Mouse (Mus musculus): ENCODE results near the gene Rom1. TPM values are rescaled to one million over a fixed set of nuclear protein-coding genes. Genes with fewer than 3 reads are reported as not detected.

Rom1 gene
- 0.74 TPM for polyA plus RNA-seq (2015; fragmentation: Illumina TruSeq; extraction: RNeasy Lipid Tissue Mini Kit (QIAGEN cat#74804); ENCODE audit: insufficient read depth, low read depth, low replicate concordance)

GRCm38 (mm10) chr19:8929224-8930088 lies at the start of gene Rom1, which contains the start of gene Eml3:
TSS of gene Rom1 (minus strand) at chr19:8929356.
TSS of gene Eml3 (plus strand) at chr19:8929552.

DNA sequence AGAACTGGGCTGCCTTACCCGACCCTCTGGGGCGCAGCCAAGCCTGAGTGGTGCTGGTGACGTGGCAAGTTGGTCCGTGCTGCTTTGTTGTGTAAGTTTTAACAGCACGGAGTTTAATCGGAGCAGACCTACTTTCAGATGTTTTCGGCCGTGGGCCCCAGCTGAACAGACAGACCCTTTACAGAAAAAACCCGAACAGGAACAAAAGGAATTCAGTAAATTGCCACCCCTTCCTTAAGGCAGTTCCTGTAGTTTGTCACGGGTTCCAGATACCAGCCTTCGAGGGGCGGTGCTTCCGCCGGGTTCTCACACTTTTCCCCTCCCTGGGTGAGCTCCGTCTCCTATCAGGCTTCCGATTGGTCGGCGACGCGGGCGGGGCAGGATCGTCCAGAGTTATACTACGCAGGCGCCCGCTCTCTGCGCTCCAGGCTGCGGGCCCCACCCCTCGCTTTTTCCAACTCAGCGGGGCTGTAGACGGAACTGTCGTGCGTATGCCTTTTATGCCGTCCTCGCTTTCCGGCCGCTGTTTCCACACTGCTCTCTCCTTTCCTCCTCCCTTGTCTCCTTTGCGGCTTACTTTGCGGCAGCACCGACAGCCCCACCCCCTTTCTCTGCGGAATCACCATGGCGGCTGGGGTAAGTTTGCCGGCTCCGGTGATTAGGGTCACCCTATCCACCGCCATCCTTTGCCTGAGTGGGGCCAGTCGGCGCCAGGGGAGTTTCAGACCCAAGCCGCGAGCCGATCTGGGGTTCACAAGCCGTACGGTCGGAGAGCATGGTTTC lies 37.6 kb upstream of the Rom1 start, which contains the start of gene Eef1g:
Gene Eef1g, plus strand, starts transcription at position 452 of the 783 bp plus-strand sequence.

GRCm38 (mm10) chr19:8953135-8954039 lies 24.2 kb upstream of the Rom1 start, which contains the start of gene Tut1:
TSS of gene Tut1 (plus strand) at chr19:8953847.

DNA sequence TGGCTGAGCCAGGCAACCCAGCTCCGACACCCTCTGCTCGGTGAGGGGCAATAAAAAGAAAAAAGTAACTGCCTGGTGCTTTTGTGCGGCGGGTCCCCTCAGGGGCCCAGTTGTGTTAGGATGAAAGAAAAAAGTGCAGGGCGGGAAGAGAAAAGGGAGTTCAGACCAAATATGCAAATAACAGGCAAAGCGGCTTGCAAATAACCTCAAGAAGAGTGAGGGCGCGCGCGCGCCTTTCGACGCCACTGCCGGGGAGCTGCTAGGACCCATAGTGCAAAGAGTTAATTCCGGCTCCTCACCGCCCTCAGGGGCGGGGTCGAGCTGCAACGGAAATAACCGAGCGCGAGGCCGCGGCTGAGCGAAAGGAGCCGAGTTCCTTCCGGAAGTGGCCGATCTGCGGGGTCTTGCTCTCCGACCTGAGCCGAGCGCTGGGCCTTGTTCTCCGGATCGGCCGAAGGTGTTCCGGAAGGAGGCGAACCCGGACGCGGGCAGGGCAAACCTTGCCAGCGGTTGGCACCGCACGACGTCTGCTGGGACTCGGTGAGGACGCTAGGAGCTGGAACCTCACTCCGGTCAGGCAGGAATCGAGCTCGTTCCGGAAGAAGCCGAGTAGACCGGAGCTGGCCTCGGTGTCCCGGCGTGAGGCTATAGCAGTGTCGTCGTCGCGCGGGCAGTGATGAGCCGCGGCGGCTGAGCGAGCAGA lies 12.5 kb upstream of the Rom1 start, which contains the start of gene Mta2:
Gene Mta2, plus strand, starts transcription at position 361 of the 703 bp plus-strand sequence.

GRCm38 (mm10) chr19:8920073-8920736 lies 9.0 kb downstream of the Rom1 start, which contains the start of gene B3gat3:
TSS of gene B3gat3 (plus strand) at chr19:8920374.

GRCm38 (mm10) chr19:8897865-8898495 lies 31.2 kb downstream of the Rom1 start, which contains the start of gene Ganab:
TSS of gene Ganab (plus strand) at chr19:8898071.

DNA sequence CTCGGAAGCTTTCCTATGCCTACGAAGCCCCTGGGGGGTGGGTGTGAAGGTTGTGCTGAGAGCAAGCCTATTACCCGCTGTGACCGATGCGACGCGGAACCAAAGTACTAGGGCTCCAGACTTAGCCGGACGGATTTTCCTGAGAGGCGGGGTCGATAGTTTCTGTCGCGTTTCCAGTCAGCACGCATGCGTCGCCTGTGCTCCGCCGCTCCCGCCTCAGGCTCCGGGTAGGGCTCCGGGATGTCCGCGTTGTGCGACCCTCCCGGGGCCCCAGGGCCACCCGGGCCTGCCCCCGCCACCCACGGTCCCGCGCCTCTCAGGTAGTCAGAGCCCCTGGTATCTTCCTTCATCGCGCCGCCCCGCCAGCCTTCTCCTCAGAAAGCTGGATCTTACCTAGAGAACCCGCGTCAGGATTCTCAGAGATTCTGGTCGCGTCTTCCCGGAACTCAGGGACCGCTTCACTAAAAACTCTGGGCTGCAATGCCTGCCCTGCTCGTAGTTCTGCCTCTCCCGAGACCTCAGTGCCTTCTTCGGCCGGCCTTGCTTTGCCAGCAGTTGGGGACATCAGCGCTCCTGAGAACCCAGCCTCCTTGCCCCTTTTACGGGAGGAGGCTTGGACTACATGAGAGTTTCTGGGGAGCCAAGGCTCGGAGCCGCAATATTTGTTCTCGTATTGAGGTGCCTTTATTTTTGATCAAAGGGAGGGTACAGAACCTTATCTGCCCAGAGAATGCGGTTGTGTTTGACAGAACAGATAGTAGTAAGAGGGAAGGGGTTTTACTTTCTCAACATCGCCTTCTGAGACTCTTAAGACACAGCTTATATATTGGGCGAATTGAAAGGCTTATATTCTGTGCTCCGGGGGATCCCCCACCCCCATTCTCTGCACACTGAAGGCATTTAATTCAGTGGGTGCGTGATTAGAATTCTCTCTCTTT lies 36.1 kb downstream of the Rom1 start, which contains the start of gene Ints5:
Gene Ints5, plus strand, starts transcription at position 177 of the 938 bp plus-strand sequence.

GRCm38 (mm10) chr19:8888511-8889385 lies 40.4 kb downstream of the Rom1 start, which contains the start of the genes 1810009A15Rik and Gm49416:
TSS of gene 1810009A15Rik (plus strand) at chr19:8888853.
TSS of gene Gm49416 (plus strand) at chr19:8888926.

GRCm38 (mm10) chr19:8883616-8884015 lies 45.5 kb downstream of the Rom1 start, which contains the start of the genes Lbhd1 and Gm49403:
TSS of gene Lbhd1 (plus strand) at chr19:8883732.
TSS of gene Gm49403 (plus strand) at chr19:8883930.

DNA sequence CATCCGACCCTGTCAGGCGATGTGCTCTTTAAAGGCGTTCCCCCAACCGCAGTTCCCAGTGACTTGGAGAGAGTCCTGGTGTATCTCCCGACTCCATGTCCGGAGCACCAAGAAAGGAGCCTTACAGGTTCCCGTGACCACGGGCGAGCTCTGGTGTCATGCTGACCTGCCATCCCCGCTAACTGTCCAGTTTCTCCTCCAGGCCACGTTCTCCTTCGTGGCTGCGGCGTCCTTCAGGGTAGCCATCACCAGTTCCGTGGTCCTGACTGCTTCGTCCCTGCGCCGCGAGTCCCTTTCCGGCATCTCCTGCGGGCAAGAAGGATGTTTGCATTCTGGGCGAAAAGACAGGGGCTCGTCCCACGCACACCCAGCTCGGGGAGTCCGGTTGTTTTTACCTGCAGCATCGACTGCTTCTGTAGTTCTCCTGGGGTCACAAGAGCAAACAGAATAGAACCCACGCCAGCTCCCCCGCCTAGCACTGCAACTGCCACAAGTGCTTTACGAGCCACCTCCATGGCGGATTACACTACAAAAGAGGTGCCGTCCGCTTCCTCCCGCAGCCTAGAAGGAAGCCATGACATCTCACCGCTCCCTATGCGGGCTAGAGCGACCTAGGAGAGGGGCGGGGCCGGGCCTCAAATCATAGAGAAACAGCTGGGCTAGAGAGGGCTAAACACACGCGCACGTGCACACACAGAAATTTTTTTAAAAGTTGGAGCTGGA lies 48.7 kb downstream of the Rom1 start, which contains the start of gene Uqcc3:
Gene Uqcc3, minus strand, starts transcription at position 613 of the 723 bp plus-strand sequence.

Other genes starting within 250 kb of the Rom1 start
- 80.3 TPM for gene Slc3a2, start 206.0 kb downstream of the Rom1 start, polyA plus RNA-seq (2015; fragmentation: Illumina TruSeq; extraction: RNeasy Lipid Tissue Mini Kit (QIAGEN cat#74804); ENCODE audit: insufficient read depth, low read depth, low replicate concordance)
- gene Wdr74, start 193.5 kb downstream of the Rom1 start, polyA plus RNA-seq (2015; fragmentation: Illumina TruSeq; extraction: RNeasy Lipid Tissue Mini Kit (QIAGEN cat#74804); ENCODE audit: insufficient read depth, low read depth, low replicate concordance): 35.4 TPM
- not detected for gene 1700092M07Rik, start 188.6 kb downstream of the Rom1 start, polyA plus RNA-seq (2015; fragmentation: Illumina TruSeq; extraction: RNeasy Lipid Tissue Mini Kit (QIAGEN cat#74804); ENCODE audit: insufficient read depth, low read depth, low replicate concordance)
- gene Stx5a, start 187.9 kb downstream of the Rom1 start, polyA plus RNA-seq (2015; fragmentation: Illumina TruSeq; extraction: RNeasy Lipid Tissue Mini Kit (QIAGEN cat#74804); ENCODE audit: insufficient read depth, low read depth, low replicate concordance): 67.2 TPM
- gene Nxf1, start 172.3 kb downstream of the Rom1 start, polyA plus RNA-seq (2015; fragmentation: Illumina TruSeq; extraction: RNeasy Lipid Tissue Mini Kit (QIAGEN cat#74804); ENCODE audit: insufficient read depth, low read depth, low replicate concordance): 127 TPM
- 32.1 TPM for gene Tmem223, start 158.4 kb downstream of the Rom1 start, polyA plus RNA-seq (2015; fragmentation: Illumina TruSeq; extraction: RNeasy Lipid Tissue Mini Kit (QIAGEN cat#74804); ENCODE audit: insufficient read depth, low read depth, low replicate concordance)
- 17.0 TPM for gene Tmem179b, start 154.9 kb downstream of the Rom1 start, polyA plus RNA-seq (2015; fragmentation: Illumina TruSeq; extraction: RNeasy Lipid Tissue Mini Kit (QIAGEN cat#74804); ENCODE audit: insufficient read depth, low read depth, low replicate concordance)
- 0.76 TPM for gene Taf6l, start 142.9 kb downstream of the Rom1 start, polyA plus RNA-seq (2015; fragmentation: Illumina TruSeq; extraction: RNeasy Lipid Tissue Mini Kit (QIAGEN cat#74804); ENCODE audit: insufficient read depth, low read depth, low replicate concordance)
- 17.1 TPM for gene Polr2g, start 130.8 kb downstream of the Rom1 start, polyA plus RNA-seq (2015; fragmentation: Illumina TruSeq; extraction: RNeasy Lipid Tissue Mini Kit (QIAGEN cat#74804); ENCODE audit: insufficient read depth, low read depth, low replicate concordance)
- not detected for gene Zbtb3, start 126.8 kb downstream of the Rom1 start, polyA plus RNA-seq (2015; fragmentation: Illumina TruSeq; extraction: RNeasy Lipid Tissue Mini Kit (QIAGEN cat#74804); ENCODE audit: insufficient read depth, low read depth, low replicate concordance)
- gene Ttc9c, start 110.0 kb downstream of the Rom1 start, polyA plus RNA-seq (2015; fragmentation: Illumina TruSeq; extraction: RNeasy Lipid Tissue Mini Kit (QIAGEN cat#74804); ENCODE audit: insufficient read depth, low read depth, low replicate concordance): 4.5 TPM
- gene Hnrnpul2, start 109.3 kb downstream of the Rom1 start, polyA plus RNA-seq (2015; fragmentation: Illumina TruSeq; extraction: RNeasy Lipid Tissue Mini Kit (QIAGEN cat#74804); ENCODE audit: insufficient read depth, low read depth, low replicate concordance): 20.7 TPM
- not detected for gene AC129217.1, start 99.6 kb downstream of the Rom1 start, polyA plus RNA-seq (2015; fragmentation: Illumina TruSeq; extraction: RNeasy Lipid Tissue Mini Kit (QIAGEN cat#74804); ENCODE audit: insufficient read depth, low read depth, low replicate concordance)
- 31.5 TPM for gene Bscl2, start 91.9 kb downstream of the Rom1 start, polyA plus RNA-seq (2015; fragmentation: Illumina TruSeq; extraction: RNeasy Lipid Tissue Mini Kit (QIAGEN cat#74804); ENCODE audit: insufficient read depth, low read depth, low replicate concordance)
- gene Gng3, start 90.2 kb downstream of the Rom1 start, polyA plus RNA-seq (2015; fragmentation: Illumina TruSeq; extraction: RNeasy Lipid Tissue Mini Kit (QIAGEN cat#74804); ENCODE audit: insufficient read depth, low read depth, low replicate concordance): not detected
- gene Lrrn4cl, start 78.6 kb downstream of the Rom1 start, polyA plus RNA-seq (2015; fragmentation: Illumina TruSeq; extraction: RNeasy Lipid Tissue Mini Kit (QIAGEN cat#74804); ENCODE audit: insufficient read depth, low read depth, low replicate concordance): 4.9 TPM
- 28.6 TPM for gene Ubxn1, start 57.9 kb downstream of the Rom1 start, polyA plus RNA-seq (2015; fragmentation: Illumina TruSeq; extraction: RNeasy Lipid Tissue Mini Kit (QIAGEN cat#74804); ENCODE audit: insufficient read depth, low read depth, low replicate concordance)
- gene Uqcc3, start 48.4 kb downstream of the Rom1 start, polyA plus RNA-seq (2015; fragmentation: Illumina TruSeq; extraction: RNeasy Lipid Tissue Mini Kit (QIAGEN cat#74804); ENCODE audit: insufficient read depth, low read depth, low replicate concordance): 15.0 TPM
- 7.5 TPM for gene Lbhd1, start 45.6 kb downstream of the Rom1 start, polyA plus RNA-seq (2015; fragmentation: Illumina TruSeq; extraction: RNeasy Lipid Tissue Mini Kit (QIAGEN cat#74804); ENCODE audit: insufficient read depth, low read depth, low replicate concordance)
- gene Gm49403, start 45.4 kb downstream of the Rom1 start, polyA plus RNA-seq (2015; fragmentation: Illumina TruSeq; extraction: RNeasy Lipid Tissue Mini Kit (QIAGEN cat#74804); ENCODE audit: insufficient read depth, low read depth, low replicate concordance): not detected
- gene 1810009A15Rik, start 40.5 kb downstream of the Rom1 start, polyA plus RNA-seq (2015; fragmentation: Illumina TruSeq; extraction: RNeasy Lipid Tissue Mini Kit (QIAGEN cat#74804); ENCODE audit: insufficient read depth, low read depth, low replicate concordance): 7.3 TPM
- not detected for gene Gm49416, start 40.4 kb downstream of the Rom1 start, polyA plus RNA-seq (2015; fragmentation: Illumina TruSeq; extraction: RNeasy Lipid Tissue Mini Kit (QIAGEN cat#74804); ENCODE audit: insufficient read depth, low read depth, low replicate concordance)
- gene Ints5, start 36.4 kb downstream of the Rom1 start, polyA plus RNA-seq (2015; fragmentation: Illumina TruSeq; extraction: RNeasy Lipid Tissue Mini Kit (QIAGEN cat#74804); ENCODE audit: insufficient read depth, low read depth, low replicate concordance): 4.9 TPM
- gene Ganab, start 31.3 kb downstream of the Rom1 start, polyA plus RNA-seq (2015; fragmentation: Illumina TruSeq; extraction: RNeasy Lipid Tissue Mini Kit (QIAGEN cat#74804); ENCODE audit: insufficient read depth, low read depth, low replicate concordance): 50.2 TPM
- 18.1 TPM for gene B3gat3, start 9.0 kb downstream of the Rom1 start, polyA plus RNA-seq (2015; fragmentation: Illumina TruSeq; extraction: RNeasy Lipid Tissue Mini Kit (QIAGEN cat#74804); ENCODE audit: insufficient read depth, low read depth, low replicate concordance)
- 11.7 TPM for gene Eml3, start 196 bp upstream of the Rom1 start, polyA plus RNA-seq (2015; fragmentation: Illumina TruSeq; extraction: RNeasy Lipid Tissue Mini Kit (QIAGEN cat#74804); ENCODE audit: insufficient read depth, low read depth, low replicate concordance)
- gene Mta2, start 12.5 kb upstream of the Rom1 start, polyA plus RNA-seq (2015; fragmentation: Illumina TruSeq; extraction: RNeasy Lipid Tissue Mini Kit (QIAGEN cat#74804); ENCODE audit: insufficient read depth, low read depth, low replicate concordance): 16.1 TPM
- 7.9 TPM for gene Tut1, start 24.5 kb upstream of the Rom1 start, polyA plus RNA-seq (2015; fragmentation: Illumina TruSeq; extraction: RNeasy Lipid Tissue Mini Kit (QIAGEN cat#74804); ENCODE audit: insufficient read depth, low read depth, low replicate concordance)
- gene Eef1g, start 37.7 kb upstream of the Rom1 start, polyA plus RNA-seq (2015; fragmentation: Illumina TruSeq; extraction: RNeasy Lipid Tissue Mini Kit (QIAGEN cat#74804); ENCODE audit: insufficient read depth, low read depth, low replicate concordance): 169 TPM
- gene Ahnak, start 59.9 kb upstream of the Rom1 start, polyA plus RNA-seq (2015; fragmentation: Illumina TruSeq; extraction: RNeasy Lipid Tissue Mini Kit (QIAGEN cat#74804); ENCODE audit: insufficient read depth, low read depth, low replicate concordance): 32.2 TPM
- 28.0 TPM for gene Scgb1a1, start 158.6 kb upstream of the Rom1 start, polyA plus RNA-seq (2015; fragmentation: Illumina TruSeq; extraction: RNeasy Lipid Tissue Mini Kit (QIAGEN cat#74804); ENCODE audit: insufficient read depth, low read depth, low replicate concordance)
- 2.2 TPM for gene Asrgl1, start 206.3 kb upstream of the Rom1 start, polyA plus RNA-seq (2015; fragmentation: Illumina TruSeq; extraction: RNeasy Lipid Tissue Mini Kit (QIAGEN cat#74804); ENCODE audit: insufficient read depth, low read depth, low replicate concordance)

Data from pancreas, adult 10 weeks (tissue).